Mouse (Mus musculus) lung, postnatal 10 days (tissue): Measurements from ENCODE around the gene Harbi1.

ENCODE experiments used
- DNase-seq: peaks from one replicate; pipeline ENCODE4 v3.0.0; 2021

Gene Harbi1

DNA sequence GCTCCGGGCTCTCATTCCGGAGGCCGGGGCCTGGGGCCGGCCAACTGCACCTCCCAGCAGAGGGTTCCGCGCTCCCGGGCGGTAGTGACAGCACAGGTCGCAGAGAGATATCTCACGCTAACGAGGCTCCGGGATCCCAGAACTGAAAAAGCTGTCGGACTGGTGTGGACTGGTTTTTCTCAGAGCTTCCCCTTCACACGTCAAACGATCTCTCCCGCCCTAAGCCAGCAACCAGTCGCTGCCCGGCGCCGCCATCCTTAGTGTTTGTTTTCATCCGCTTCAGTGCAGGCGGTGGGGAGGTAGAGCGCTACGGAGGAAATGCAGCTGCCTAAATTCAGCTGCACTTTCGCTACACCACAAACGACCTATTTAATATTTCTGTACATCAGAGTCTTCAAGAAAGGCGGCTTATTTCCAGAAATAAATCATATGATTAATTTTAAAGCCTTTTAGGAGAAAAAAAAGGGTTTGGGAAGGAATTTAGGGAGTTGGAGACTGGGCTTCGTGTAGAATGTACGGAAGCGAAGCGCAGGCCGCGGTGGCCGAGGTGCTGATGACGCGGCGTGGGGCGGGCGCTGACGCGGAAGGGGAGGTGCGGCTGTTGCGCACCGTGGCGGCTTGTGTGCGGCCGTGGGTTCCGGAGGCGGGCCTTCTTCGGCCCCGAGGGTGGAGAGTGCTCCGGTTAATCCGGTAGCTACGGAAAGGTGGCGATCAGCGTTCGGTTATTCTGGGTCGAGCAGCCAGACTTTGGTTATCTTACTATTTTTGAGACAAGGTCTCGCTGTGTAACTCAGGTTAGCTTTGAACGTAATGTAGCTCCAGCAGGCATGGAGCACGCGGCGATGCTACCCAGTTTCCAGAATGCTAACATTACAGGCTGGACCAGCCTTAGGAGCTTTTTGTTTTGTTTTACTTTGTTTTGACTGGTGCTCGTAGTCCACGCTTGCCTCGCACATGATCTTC, at the start of gene Harbi1, which contains the start of gene Atg13:
Gene Harbi1 (plus strand): TSS at position 581 of the 963 bp plus-strand sequence.
Gene Atg13 (minus strand): TSS at position 305 of the 963 bp plus-strand sequence.
- peak; percentile 96 for DNase-seq

DNA sequence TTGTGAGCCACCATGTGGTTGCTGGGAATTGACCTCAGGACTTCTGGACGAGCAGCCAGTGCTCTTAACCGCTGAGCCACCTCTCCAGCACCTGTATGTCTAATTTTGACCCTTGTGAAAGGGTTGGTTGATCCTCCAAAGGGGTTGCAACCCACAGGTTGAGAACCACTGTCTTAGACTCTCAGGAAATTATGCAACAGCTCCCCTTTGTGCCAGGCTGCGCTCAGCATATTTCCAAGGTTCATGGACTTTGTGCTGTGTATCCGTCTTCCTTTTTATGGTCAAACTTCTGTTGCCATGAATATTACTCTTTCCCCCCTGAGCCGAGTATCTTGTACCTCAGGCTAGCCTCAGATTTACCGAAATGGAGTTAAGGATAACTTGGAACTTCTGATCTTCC, 49.7 kb upstream of the Harbi1 start:
- no peak for DNase-seq

DNA sequence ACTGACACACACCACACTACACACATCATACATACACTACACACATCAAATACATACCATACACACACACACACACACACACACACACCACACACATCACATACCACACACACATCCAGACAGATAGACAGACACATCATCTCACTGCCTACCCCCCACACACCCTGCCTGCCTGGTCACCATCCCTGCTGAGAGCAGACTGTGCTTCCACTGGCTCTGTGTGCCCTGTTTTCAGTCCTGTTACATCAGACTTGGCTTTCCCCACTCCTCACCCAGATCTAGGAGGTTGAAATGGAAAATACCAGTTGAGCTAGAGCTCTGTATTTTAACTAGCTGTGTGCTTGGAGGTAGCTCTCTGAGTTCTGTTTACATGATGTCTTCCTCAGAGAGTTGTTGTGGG, 45.9 kb upstream of the Harbi1 start:
- DNase-seq, result no peak

DNA sequence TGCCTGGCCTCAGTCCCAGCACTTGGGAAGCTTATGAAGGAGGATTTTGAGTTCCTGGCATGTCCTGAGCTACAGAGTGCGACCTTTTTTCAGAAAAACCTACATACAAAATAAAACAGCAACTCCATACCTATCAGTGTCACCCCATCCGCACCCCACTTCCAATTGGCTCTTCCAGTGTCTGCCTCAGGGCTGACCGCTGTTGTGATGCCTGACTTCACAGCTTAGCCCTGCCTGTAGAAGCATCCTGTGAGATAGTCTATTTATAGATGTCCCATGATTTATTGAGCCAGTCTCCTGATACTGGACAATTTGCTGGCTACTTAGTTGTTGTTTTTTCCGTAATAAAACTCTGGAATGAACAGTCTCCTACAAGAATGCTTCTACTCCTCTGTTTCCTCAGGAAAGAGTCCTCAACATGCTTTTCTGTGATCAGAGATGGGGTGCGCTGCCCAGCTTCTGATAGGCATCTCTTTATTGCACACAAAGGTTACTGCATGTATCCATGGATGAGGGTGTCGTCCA, 44.2 kb upstream of the Harbi1 start:
- DNase-seq, result no peak

DNA sequence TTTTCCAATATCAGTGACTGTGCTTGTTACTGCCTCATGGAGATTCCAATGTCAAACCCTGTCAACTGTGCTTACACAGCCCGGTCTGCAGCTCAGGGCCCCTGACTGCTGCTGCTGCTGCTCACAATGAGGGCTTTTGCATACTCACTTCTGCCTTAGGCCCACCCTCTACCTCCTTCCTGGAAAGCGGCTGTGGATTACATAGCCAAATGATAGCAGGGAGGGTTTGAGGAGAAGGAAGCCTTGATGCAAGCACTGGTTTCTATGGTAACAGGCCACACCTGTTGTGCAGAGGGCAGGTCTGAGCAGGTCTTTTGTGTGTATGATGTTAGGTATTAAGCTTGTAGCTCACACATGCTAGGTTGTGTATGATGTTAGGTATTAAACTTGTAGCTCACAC, 42.9 kb upstream of the Harbi1 start:
- no peak for DNase-seq

DNA sequence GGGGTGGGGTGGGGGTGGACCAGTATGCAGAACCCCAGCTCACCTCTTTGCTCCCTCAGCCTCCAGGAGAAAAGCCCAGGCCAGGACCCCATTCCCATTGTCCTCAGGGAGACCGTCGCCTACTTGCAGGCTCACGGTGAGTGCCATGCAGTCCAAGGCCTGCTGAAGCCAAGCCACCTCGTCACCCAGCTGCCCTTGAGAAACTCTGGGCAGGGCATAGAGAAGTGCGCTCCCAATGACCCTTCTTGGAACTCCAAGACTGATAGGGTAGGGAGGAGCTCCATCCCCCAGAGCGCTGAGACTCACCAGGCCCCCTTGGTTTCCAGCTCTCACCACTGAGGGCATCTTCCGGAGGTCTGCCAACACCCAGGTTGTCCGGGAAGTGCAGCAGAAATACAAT, 41.3 kb upstream of the Harbi1 start:
- DNase-seq, result no peak

DNA sequence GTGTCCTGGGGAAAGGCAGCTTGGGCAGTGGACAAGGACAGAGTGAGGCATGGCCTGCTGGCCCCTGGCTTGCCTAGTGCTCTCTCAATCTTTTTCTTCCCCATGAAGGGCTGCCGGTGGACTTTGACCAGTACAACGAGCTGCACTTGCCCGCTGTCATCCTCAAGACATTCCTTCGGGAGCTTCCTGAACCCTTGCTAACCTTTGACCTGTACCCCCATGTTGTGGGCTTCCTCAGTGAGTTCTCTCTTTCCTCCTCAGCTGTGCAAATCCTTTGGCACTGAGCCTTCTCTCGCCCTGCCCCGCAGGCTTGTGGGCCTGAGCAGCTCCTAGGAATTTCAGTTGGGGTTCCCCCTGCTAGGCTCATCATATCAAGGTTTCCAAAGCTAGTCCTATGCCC, 40.6 kb upstream of the Harbi1 start:
- no peak for DNase-seq

DNA sequence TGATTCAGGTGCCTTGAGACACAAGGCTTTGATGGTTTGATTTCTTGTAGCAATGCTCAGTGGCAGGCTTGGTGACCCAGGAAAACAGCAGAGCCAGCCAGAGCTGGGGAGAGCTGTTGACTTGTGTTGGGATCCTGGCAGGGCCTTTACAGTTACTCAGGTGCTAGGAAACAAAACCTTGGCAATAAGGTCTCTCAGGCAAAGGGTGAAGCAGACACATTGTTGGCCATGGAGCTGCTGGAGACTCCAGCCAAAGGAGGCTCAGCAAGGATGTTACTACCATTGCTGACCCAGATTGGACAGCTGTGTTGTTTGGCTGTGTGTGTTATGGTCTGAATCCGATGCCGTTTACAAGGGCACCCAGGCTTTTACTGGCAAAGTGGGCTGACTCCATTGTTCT, 37.1 kb upstream of the Harbi1 start:
- no peak for DNase-seq

DNA sequence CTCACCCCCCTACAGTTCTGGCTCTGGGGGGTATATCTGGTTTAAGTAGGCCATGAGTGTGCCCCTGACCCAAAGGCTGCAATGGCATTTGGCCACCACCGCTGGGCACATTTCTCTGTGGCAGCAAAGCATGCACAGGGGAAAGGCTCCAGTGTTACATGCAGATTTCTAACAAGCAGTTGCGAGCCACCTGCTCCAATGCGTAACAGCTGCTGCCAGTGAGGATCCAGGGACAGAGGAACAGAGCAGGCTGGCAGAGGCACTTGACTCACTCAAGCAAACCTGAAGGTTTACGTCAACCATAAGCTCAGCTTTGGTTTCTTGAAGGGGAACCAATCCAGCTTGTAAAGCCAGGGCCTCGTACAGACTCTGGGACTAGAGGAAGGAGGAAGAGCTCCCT, 35.8 kb upstream of the Harbi1 start:
- no peak for DNase-seq

DNA sequence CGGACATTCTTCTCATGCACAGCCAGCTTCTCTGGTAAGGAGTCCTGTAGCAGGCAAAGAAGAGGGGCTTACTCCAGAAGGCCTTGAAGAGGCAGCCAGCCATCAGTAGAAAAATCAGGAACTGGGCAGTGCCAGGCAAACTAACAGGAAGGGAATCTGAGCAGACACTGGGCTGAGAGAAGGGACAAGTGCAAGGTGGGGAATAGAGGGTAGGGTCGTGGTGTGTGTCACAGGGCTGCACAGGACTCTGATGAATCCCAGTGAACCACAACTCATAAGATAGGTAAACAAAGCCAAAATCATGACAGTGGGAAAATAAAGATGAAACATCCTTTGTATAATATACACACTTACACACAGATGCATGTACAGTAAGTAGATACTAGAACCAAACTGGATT, 34.2 kb upstream of the Harbi1 start:
- no peak for DNase-seq

DNA sequence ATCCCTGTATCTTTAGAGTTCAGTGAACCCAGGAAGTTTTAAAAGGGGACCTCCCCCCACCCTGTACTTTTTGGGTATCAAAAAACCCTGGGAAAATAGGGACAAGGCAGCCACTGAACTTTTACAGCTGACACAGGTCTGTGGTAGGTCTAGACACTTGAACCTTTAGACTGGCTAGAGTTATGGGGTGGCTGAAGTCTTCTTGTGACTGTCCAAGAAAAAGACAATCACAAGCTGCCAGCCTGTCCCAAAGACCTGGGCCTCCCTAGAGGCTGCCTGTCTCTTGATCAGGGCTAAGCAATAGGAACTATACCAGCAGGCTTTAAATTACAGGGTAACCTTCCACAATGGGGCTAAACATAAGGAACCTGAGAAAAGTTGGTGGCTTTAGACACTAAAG, 33.7 kb upstream of the Harbi1 start:
- no peak for DNase-seq

DNA sequence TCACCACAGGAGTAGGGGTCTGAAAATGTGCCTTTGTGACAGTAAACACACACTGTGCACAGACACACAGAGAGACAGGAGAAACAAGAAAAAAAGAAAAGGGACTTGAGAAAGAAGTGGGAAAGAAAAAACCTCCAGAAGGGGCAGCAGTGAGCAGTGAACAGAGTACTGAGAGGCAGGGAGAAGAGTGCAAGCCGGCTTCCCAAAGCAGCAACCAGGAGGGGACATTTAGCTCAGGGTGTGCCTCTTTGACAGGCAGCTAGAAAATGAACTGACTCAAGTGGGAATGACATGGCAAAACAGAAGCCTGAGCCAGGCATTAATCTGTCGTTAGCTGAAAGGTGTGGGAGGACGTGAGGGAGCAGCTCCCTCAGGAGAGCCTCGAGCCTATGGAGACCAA, 27.8 kb upstream of the Harbi1 start:
- DNase-seq, result peak; percentile 88

DNA sequence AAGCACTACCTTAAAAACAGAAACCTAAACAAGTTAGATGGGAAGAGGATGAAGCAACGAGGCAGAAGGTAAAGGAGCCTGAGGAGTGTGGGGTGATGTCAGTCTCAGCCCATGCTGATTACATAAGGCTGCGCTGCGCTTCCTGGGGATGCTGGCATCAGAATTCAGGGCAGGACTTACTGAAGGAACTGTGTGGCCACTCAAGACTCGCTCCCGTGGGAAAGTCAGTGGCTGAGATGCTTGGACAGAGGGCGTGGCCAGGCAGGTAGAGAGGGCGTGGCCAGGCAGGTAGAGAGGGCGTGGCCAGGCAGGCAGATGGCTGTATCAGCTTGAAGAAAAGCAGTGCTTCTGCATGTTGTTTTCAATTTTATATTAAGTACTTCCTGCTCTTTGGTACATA, 26.7 kb upstream of the Harbi1 start:
- DNase-seq, result peak; percentile 35

DNA sequence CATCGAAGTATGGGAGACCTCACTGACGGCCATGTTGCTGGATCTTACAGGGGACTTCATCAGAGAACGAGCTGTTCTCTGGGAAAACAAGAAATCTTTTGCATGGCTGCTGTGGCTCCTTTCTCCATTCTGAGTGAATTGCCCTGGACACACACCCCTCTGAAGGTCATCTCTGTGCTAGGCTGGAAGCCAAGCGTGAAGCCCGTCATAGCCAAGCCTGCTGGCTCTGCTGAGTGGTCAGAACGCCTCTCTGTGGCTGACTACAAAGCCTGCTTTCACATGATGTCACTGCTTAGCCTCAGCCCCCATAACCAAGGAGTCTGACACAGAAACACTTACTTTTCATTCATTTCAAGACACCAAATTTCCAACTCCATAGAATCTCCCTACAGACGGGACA, 21.2 kb upstream of the Harbi1 start:
- DNase-seq, result no peak

DNA sequence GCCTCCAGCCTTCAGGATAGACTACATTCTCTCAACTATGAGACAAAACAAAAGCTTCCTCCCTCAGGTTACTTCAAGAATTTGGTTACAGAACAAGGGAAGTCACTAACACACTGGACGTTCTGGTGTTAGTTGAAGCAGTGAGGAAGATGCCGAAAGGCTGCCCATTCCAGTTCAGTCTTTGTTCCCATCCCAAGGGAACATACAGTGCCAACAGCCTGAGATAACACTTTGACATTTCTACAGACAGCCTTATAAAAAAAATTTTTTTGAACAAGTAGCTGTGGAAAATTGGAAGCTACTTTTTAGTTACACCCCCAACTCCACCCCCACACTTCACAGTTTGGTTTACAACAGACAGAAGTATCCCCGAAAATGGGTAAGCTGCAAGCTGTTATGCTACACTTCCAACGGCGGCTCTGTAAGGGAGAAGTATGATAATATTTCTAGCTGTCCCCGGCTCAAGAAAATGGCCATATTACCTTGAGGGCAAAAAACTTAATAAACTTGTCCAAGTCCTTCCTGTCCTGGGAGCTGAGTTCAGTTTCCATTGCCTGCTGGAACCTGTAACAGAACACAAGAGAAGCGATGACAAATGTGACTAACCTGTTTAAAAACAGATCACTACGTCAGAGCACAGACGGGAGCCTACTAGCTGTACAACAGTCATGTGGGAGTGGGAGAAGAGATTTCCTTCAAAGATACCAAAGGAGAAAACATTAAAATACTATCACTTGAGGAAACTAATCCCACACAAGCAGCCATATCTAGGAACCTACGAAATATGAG, 15.0 kb upstream of the Harbi1 start:
- DNase-seq, result no peak

DNA sequence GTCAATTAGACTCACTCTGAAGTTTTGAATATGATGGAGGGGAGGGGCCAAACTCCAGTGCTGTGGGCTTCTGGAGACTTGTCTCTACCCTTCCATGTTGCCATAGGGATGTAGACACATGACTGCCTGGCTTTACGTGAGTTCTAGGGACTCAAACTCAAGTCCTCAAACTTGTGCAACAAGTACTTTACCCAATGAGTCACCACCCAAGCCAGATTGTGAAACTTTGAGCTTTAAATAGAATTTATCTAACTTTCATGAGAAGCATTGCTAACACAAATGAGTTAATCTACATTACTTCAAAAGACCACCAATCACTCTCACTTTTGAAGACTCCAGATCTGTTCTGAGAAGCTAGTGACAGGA, 14.4 kb upstream of the Harbi1 start:
- DNase-seq, result peak; percentile 24

DNA sequence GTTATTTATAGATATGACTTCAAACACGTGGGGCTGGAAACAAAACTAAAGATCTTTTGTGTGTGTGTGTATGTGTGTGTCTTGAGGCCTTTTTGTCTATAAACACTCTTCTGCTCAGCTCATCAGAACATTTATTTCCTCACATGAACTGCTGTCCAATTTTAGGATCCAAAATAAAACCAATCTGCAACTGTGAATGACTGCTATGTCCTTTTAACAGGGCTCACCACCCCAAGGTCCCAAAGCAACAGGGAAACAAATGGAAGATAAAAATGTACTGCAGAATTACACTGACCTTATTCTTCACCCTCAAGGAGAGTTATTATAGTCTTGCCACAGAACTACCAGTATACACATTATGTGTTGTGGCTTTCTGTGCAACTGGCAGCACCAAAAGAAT, 11.4 kb upstream of the Harbi1 start:
- no peak for DNase-seq

DNA sequence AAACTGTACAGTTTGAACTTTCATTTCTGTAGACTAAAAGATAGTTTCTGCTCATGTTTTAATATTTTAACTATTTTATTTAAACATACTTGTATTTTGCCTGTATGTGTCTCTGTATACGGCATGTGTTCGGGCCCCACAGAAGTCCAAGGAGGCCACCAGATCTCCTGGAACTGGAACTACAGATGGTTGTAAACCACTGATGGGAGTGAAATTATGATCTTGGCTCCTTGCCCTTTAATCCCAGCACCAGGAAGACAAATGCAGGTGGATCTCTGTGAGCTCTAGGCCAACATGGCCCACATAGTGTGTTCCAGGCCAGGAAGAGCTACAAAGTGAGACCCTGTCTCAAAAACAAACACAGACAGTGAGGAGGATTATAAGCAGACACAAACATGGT, 9.3 kb upstream of the Harbi1 start:
- no peak for DNase-seq

DNA sequence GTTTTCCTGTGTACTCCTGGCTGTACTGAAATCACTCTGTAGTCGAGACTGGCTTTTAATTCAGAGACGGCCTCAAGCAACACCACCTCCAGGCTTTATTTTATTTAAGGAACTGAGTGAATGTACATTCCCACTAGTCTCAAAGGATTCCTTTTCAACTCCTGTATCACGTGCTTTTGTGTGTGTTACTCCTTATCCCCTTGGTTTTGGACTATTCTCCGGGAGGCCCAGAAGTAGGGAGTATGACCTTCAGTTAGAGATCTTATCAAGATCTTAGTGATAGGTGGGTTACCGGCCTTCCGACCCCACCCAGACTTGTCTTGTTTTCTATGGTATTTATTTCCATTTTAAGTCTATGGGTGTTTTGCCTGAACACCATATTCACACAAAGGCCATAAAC, 4.9 kb upstream of the Harbi1 start:
- DNase-seq, result no peak

DNA sequence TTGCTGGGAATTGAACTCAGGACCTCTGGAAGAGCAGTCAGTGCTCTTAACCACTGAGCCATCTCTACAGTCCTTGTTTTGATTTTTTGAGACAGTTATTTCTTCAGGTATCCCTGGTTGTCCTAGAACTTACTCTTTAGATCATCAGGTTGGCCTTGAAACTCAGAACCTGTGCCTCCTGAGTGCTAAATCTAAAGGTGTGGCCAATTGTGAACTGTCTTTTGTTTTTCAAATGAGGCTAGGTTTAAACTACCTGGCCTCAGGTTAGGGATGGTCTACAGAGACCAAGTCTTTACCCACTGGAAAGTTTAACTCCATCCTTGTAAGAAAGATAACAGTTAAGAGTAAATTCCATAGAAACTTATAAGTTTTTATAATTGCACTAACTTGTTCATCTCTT, 4.2 kb upstream of the Harbi1 start:
- DNase-seq, result no peak

DNA sequence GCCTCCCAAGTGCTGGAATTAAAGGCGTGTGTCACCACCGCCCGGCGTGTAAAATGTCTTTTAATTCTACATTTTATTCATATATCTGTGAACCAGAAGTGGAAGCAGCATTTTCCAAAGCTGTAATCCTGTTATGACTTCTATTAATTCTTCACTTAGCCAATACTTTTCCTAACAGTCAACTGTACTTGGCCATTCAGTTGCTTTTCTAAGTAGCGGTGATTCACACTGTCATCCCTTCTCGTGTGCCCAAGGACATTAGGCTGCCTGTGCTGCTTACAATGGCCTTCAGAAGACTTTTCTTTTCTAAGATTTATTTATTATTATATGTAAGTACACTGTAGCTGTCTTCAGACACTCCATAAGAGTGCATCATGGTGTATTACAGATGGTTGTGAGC, 2.3 kb upstream of the Harbi1 start:
- no peak for DNase-seq

DNA sequence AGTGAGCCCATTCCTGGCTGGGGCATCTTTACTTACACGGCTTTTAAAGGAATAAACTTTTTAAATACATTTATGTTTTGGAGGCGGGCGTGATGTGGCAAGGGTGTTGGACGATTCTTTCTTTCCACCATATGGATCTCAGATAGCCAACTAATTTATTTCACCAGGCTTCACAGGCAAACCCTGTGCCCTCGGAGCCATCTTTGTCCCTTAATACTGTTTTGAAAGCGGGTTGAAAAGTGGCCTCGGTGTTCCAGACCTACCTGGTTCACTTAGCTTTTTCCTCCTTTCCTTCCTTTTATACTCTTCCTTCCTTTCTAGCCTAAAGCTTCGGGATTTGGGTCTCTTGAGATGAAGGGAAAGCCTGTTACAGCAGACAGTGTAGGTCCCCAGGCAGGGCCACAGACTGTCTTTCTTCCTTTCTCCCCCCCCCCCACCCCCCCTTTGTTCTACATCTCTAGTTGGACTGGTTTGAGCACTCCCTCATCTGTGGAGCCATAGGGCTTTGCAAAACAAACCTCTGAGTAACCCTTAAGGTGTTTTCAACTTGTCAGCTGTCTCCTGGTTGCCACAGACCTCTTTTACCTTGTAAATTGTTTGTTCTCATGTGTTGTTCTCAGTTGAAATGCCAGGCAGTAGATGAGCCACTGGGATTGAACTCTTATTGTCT, 739 bp downstream of the Harbi1 start:
- DNase-seq, result peak; percentile 5

DNA sequence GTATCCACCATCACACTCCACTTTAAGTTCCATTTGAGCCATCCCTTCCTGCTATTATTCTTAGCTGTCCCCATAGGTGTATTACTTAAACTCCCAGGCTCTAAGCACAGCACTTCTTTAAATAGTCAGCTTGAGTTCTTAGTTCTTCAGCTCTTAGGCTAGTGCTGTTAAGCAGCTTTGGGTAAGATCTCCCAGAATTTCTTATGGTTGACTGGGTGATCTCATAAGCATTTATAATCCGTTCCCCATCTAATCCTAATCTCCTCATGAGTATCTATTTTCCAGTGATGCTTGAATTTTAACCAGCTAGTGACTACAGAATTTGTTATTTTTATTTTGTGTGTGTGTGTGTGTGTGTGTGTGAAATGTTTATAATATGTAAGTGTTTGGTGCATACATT, 4.3 kb downstream of the Harbi1 start:
- no peak for DNase-seq
